Mouse (Mus musculus): ENCODE data around the gene Stat2.
"Not testable (repeated sequence)": the region's sequence is repeated elsewhere in the genome, so short reads cannot be mapped to it uniquely, and the experiment has no call there.

The Stat2 gene

DNA sequence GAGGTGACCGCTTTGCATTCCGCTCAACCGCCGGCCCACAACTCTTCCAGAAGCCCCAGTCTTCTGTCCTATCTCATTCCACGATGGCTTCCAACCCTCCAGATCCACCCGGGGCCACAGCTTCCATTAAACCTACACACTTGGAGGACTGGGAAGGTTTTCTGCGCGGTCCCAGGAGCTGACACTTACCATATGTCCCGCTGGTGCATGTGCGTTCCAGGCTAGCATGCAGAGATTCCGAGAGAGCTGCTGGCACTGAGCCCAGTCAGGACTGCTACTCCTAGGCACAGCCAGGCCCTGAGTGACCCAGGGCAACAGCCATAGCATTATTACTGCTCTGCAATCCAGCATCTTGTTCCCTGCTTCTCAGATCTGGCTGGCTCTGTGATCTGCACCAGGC is 27.3 kb downstream of the Stat2 start:
- DNase-seq (ENCODE audit: low read depth, low spot score): no peak

DNA sequence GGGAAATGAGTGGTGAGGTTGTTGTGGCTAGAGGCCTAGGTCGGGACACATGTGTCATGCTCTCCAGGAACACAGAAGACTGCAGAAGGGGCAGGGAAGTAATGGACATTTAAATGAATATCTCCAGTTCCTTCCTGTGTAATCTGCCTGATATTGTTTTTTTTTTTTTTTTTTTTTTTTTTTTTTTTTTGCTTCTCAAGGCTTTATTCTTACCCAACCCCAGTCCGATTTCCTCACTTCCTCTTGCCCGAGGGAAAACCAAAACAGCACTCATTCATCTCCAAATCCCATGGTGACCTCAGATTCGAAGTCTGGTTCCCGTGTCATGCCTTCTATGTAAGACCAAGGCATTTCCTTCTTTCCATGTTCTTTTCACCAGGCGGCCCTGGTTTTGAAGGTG is 27.9 kb downstream of the Stat2 start:
- DNase-seq (ENCODE audit: low read depth, low spot score): no peak

DNA sequence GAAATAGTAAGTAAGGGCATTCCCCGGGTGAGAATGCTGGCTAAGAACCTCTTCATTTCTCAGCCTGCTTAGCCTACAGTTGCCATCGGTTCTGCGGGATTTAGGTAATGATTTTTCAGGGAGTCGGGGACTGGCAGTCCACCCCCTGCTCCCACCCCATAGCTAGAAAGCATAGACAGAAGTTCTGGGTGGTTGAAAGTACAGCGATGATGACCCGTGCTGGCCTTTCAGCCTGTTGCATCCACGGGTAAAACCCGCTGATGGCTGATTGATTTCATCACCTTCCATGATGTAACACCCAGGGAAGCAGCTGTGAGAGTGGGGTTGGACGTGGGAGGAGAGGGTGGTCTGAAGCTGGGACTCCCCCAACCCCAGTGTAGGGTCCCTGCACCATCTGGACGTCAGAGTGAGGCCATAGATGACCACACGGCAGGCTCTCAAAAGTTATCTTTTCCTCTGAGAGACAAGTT is 28.4 kb downstream of the Stat2 start, which contains the start of gene Il23a:
Gene Il23a, minus strand, starts transcription at position 51 of the 470 bp plus-strand sequence.
- DNase-seq (ENCODE audit: low read depth, low spot score): no peak

DNA sequence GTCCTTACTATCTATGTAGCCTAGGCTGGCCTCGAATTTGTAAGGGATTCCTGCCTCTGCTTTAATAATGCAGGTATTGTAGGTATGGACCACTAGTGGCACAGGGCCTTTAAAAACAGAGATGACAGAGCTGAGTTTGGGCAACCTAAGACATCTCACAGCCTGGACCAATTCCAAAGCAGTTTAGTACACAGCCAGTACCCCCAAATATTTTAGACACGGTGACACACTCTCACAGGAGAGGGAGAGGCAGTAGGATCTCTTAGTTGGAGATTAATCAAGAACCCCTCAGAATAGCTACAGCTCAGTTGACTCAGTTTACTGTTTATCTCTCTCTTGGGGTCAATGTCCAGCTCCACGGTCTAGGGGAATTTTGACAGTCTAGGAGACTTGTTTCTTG is 32.0 kb downstream of the Stat2 start:
- DNase-seq (ENCODE audit: low read depth, low spot score): no peak

DNA sequence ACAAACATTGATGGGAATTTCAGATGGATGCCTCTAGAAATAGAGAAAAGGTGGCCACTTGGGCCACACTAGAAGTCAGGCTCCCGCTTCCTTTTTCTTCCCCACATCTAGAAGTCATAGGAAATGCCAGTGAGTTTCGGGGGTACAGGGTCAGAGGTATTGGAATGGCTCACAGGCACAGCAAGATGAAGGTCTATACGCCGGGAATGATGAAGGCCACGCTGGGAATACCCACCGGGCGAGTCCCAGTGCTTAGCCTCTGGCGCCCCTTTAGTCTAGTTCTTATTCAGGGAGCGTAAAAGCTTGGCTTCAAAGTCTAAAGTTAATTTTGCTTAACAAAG is 32.4 kb downstream of the Stat2 start:
- no peak for DNase-seq (ENCODE audit: low read depth, low spot score)

DNA sequence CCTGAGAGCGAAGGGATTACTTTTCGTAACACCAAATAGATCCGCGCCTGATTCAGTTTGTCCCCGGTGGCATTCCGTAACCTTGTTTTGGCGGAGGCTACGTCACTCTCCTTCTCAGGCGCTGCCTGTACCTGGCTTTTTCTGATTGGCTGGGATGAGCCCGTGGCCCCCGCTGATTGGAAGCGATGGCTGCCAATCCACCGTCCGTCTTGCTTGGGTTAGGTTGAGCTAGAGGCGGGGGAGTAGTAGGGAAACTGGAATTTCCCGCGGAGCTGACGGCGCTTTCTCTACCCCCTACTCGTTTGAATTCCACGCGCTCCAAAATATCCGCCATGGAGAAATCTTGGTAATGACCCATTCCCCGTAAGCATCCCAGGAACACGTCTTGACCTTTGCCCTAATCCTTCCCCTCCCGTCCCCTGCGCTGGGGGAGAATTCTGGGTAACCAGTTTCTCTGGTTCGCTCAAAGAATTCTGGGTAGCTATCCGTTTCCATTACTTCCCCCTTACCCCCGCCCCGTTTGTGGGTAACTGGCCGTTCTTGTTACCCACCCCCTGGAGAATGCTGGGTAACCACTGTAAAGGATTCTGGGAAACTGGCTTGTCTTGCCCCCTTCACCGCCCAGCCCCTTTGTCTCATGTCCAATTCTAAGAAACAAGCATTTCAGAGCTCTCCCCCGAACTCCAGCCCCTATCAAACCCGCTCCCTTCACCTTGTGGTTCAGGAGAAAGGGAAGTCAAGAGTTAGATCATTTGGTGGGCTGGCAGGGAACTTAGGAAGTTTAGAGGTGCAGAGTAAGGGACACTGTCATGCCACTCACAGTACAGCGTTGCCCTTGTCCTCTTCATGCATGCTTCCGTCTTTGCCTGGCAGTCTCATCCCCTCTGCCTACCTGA is 33.0 kb downstream of the Stat2 start, which contains the start of gene Pan2:
Gene Pan2, plus strand, starts transcription at position 210 of the 896 bp plus-strand sequence.
- DNase-seq (ENCODE audit: low read depth, low spot score): peak; percentile 96

DNA sequence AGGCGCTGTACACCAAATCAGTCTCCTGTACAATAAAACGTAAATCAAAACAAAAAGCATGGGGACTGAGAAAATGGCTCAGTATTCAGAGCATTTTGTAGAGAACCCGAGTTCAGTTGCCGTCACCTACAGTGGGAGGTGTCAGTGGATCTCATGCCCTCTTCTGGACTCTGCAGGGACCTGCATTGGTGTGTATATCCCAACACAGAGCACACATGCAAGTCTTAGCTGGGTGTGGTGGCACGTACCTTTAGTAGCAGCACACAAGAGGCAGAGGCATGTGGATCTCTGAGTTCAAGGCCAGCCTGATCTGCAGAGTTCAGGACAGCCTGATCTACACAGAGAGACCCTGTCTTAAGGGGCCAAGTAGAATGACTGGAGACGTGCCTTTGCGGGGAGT is 39.3 kb downstream of the Stat2 start:
- no peak for DNase-seq (ENCODE audit: low read depth, low spot score)

DNA sequence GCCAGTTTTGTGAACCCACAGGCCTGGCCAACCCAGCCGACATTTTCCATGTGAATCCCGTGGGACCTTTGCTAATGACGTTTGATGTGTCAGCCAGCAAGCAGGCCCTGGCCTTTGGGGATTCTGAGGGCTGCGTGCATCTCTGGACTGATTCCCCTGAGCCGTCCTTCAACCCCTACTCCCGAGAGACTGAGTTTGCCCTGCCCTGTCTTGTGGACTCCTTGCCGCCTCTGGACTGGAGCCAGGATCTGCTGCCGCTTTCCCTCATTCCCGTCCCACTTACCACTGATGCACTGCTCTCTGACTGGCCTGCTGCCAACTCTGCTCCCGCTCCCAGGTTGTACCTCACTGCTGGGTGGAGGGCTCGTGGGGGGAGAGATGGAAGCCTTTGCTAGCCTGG is 39.8 kb downstream of the Stat2 start:
- DNase-seq (ENCODE audit: low read depth, low spot score): no peak

DNA sequence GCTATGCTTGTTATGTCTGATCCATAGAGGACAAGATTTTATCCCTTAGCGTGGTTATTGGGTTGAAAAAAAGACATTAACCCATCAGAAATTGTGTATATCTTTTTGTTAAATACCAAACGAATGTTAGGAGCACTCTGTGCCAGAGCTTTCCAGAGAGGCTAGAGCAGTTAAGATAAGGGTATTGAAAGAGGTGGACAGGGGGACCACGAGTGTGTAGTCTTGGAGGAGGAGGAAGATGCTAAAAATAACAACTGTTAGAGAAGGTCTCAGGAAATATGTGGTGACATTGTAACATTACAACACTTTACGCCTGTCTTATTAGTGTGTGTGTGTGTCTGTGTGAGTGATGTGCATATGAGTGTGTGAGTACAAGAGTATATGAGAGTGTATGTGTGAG is 40.5 kb downstream of the Stat2 start:
- DNase-seq (ENCODE audit: low read depth, low spot score): no peak

DNA sequence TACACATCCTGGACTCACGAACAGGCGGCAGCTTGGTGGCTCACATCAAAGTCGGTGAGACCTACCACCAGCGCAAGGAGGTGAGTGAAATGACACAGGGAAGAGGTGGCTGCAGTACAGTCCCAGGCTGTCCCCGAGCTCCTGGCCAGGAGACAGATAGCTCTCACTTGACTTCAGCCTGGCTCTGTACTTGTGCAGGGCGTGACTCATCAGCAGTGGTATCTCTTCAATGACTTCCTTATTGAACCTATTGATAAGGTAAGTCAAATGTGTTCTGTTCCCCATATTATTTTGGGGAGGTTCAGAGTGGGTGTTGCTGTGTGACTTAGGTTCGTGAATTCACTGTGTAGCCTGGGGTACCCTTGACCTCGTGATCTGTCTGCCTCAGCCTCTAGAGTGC is 45.2 kb downstream of the Stat2 start:
- no peak for DNase-seq (ENCODE audit: low read depth, low spot score)

DNA sequence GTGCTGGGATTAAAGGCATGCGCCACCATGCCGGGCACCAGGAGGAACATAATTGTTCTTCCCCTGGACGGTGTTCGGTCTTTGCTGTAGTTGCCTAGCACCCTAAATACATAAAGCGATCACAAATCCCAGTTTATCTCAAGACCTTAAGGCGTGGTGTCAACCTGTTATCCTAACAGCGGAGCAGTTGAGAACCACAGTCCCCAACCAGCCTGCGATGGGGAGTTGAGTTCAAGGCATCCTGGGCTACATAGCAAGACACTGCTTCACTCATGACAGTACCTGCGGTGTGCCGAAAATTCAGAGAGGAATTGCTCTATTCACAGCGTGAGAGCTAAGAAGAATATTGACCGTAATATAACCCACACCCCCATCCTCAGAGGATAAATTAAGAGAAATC is 51.3 kb downstream of the Stat2 start:
- no peak for DNase-seq (ENCODE audit: low read depth, low spot score)

DNA sequence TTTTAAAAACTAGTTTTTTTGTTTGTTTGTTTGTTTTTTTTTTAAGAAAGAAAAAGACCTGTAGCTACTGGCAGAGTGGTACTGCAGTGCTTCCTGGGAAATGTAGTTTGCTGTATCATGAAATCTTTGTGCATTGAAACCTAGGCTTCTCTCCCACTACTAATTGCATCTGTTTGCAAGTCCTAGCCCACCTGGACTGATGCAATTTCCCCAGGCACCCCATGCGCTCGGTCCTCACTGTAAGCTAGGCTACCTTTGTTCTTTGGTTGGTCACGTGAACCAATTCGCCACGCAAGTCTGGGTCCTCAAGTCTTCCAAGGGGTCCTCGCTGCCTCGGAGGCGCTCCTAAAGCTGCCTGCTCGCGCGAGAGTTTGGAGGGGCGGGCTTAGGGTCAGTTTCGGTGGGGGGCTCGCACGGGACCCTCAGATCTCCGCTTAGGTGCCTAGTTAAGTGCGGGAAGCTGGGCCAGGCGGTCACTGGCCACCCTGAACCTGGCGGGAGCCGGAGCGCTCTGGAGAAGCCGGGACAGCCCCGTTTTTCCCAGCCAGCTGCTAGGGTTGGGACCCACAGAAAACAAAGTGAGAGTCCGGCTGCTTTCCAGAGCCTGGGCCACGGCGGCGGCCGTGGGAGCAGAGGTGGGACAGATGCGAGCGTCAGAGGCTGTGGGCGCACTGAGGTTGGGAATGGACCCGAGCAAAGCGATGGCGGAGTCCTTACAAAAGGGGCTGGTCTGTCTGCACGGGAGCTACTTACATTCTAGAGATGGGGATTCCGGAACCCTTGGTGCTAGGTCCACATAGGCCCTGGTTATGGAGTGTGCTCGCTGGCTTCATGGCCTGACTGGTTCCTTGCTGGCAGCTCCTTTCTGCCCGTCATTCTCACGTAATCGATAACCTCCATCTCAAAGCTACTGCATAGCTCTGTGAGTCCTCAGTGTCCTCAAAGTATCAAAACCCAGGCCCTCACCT is 52.1 kb downstream of the Stat2 start, which contains the start of gene Cnpy2:
Gene Cnpy2, plus strand, starts transcription at position 319 of the 968 bp plus-strand sequence.
- DNase-seq (ENCODE audit: low read depth, low spot score): peak; percentile 91

DNA sequence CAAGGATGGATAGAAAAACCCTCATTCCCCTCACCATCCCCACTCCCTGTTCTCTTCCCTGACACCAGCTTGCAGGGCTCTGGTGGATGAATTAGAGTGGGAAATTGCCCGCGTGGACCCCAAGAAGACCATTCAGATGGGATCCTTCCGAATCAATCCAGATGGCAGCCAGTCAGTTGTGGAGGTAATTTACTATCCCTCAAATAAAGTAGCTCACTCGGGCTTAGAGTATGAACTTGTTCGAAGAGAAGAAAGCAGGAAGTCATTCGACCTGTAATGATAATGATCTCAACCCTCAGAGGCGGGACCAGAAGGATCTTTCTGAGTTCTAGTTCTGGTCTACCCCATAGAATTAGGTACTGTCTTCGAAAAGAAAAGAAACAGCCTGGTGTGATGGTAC is 53.2 kb downstream of the Stat2 start:
- no peak for DNase-seq (ENCODE audit: low read depth, low spot score)

DNA sequence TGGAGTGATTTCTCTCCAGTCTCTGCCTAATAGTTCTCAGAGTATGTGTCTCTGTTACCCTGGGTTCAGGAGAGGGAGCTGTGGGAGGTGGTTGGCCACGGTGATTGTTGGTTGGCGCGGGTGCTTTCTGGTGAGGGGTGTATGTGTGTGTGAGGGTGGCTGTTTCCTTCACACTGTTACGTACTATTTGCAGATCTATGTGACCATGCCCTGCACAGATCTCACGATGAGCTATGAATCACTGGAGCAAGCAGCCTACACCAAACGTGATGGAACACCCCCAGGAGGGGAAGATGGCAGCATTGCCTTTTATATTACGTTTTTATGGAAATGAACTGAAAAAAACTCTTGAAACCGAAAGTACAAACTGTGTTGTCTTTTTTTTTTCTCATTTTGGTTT is 56.5 kb downstream of the Stat2 start:
- no peak for DNase-seq (ENCODE audit: low read depth, low spot score)

DNA sequence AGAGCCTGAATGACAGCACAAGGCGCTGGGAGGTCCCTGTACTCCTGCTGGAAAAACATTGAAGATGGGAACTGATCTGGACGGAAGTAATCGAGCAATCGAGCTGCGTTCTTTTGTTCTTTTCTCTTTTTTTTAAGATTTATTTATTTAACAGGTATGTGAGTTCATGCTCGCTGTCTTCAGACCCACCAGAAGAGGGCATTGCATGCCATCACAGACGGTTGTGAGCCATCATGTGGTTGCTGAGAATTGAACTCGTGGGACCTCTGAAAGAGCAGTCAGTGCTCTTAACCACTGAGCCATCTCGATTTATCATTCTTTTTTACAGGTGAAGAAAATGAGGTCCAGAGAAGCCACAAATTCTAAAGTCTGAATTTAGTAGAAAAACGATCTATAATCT is 57.3 kb downstream of the Stat2 start:
- DNase-seq (ENCODE audit: low read depth, low spot score): no peak

DNA sequence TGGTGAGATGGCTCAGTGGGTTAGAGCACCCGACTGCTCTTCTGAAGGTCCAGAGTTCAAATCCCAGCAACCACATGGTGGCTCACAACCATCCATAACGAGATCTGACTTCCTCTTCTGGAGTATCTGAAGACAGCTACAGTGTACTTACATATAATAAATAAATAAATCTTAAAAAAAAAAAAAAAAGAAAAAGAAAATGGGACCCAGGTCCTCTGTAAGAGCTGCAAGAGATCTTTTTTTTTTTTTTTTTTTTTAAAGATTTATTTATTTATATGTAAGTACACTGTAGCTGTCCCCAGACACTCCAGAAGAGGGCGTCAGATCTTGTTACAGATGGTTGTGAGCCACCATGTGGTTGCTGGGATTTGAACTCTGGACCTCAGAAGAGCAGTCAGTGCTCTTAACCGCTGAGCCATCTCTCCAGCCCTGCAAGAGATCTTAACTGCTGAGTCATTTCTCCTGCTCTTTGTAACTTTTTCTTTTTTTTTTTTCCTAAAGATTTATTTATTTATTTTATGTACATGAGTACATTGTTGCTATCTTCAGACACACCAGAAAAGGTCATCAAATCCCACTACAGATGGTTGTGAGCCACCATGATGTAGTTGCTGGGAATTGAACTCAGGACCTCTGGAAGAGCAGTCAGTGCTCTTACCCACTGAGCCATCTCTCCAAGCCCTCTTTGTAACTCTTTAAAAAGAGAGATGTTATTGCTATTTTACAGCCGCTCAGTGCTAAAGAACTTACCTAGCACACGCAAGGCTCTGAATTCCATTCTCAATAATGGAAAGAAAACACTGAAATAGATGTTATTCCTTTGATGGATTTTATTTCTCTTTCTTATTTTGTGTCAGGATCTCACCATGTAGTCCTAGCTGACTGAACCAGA is 62.2 kb downstream of the Stat2 start:
- not testable (repeated sequence) for DNase-seq (ENCODE audit: low read depth, low spot score)

DNA sequence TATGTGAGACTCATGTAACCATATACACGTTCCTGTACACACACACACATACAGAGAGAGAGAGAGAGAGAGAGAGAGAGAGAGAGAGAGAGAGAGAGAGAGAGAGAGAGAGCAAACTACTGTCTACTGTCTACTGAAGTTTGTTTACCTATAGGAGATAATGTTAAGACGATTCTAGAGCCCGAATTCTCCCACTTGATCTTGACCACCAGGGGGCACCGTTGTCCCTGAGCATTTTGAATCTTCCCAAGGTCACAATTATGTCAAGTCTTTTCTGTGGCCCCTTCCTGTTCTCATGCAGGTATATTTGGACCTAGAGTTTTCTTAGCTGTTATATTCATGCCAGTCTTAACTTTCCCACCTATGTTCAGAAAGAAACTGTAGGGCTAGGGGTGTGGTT is 65.2 kb downstream of the Stat2 start:
- no peak for DNase-seq (ENCODE audit: low read depth, low spot score)

DNA sequence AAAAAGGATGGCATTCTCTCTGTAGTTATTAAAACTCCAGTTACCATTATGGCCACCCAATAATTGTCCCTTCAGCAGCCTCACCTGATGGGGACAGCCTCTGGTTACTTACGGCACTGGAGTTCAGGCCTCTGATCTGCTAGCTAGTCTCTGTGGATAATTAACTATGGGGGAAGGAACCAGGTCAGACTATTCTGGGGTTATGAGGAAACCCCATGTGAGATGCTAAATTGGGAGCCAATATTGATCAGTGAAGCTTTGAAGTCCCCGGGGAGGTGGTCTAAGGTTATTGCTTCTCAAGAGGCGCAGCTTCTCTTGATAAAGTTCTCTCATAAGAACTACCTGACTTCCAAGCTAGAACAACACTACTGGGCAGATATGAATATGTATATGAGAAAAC is 65.8 kb downstream of the Stat2 start:
- DNase-seq (ENCODE audit: low read depth, low spot score): no peak

DNA sequence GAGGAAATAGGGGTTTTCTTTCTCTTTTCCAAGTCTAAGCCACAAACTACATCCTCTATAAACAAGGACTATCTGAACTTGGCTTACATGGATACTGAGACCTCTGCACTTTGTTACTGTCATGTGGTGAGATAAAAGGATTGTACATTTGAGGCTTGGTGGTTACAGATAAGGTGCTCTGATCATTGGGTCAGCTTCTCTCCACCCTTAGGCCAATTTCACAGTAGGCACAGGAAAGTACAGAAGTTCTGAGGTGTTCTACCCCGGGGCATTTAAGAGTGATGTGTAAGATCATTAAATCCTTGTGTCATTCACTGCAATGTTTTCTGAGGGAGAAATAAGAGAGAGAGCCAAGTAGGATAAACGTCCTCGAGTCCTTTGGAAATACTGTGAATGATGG is 66.2 kb downstream of the Stat2 start:
- DNase-seq (ENCODE audit: low read depth, low spot score): no peak

DNA sequence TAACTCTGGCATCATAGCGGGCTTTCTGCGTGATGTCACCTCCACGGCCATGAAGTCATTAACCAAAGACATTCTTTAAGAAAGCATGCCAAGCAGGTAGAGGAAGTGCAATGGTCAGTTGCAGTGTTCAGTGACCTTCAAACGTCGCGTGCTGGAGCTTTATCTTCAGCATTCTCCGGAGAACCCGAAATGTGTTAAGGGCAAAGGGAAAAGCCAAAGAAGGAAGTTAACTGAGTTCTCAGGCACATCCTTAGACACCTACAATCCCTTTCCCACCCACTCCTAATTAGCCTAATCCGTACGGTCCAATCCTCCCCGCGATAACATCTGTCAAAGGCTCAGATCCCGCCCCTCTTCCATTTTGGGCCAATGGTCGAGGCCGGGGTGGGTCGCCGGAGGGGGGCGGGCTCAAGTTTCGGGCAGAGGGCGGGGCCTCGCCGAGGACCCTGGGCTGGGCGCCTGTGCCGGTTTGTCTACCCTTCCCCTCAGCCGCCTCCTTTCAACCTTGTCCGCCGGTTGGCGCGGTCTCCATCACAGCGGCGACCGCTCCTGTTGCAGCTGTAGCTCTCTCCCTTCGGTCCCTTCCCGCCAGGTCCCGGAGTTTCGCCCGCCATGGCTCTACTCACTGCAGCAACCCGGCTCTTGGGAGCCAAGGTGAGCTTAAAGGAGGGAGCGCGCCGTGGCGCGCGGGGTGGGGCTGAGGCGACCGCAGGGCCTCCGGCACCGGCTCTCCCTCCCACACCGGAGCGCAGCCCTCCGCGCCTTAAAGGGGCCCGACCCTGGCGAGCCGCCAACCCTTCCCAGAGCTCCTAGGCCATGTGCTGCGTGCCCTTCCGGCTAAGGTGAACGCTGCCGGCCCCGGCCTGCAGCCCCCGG is 67.2 kb downstream of the Stat2 start, which contains the start of gene Cs:
Gene Cs, plus strand, starts transcription at position 429 of the 876 bp plus-strand sequence.
- peak; percentile 89 for DNase-seq (ENCODE audit: low read depth, low spot score)
